Mouse (Mus musculus) heart, embryonic 11.5 days (tissue): ENCODE measurements around the gene 1500009L16Rik. TPM values are rescaled to one million over a fixed set of nuclear protein-coding genes. Genes with fewer than 3 reads are reported as not detected.

Source experiments
- ATAC-seq: fragments of 200-750 bp; cut with Nextera tagmentation; replicated peaks from 2 replicates; pipeline ENCODE4 v1.8.0; 2017; ENCODE audit warnings: moderate library complexity; ENCODE audit not compliant: insufficient number of reproducible peaks, low FRiP score, low TSS enrichment
- H3K27ac ChIP-seq: fragments of 300-500 bp; sonication (generic); 2 replicates; pipeline ENCODE4 v1.5.1; 2014; ENCODE audit warnings: mild to moderate bottlenecking, low read depth, low read length
- H3K27me3 ChIP-seq: fragments of 300-500 bp; sonication (generic); 2 replicates; pipeline ENCODE4 v1.6.1; 2014; ENCODE audit warnings: mild to moderate bottlenecking, low read length, mixed read lengths; ENCODE audit not compliant: control insufficient read depth, insufficient read depth
- H3K36me3 ChIP-seq: fragments of 300-500 bp; sonication (generic); 2 replicates; pipeline ENCODE4 v1.6.1; 2014; ENCODE audit warnings: mild to moderate bottlenecking, low read length, moderate library complexity, mixed read lengths; ENCODE audit not compliant: control insufficient read depth, insufficient read depth
- H3K4me1 ChIP-seq: fragments of 300-500 bp; sonication (generic); 2 replicates; pipeline ENCODE4 v1.6.1; 2014; ENCODE audit warnings: low read length; ENCODE audit not compliant: control insufficient read depth, insufficient read depth
- H3K4me2 ChIP-seq: fragments of 300-500 bp; sonication (generic); 2 replicates; pipeline ENCODE4 v1.6.1; 2014; ENCODE audit warnings: mild to moderate bottlenecking, moderate library complexity
- H3K4me3 ChIP-seq: fragments of 300-500 bp; sonication (generic); 2 replicates; pipeline ENCODE4 v1.5.1; 2014; ENCODE audit warnings: low read depth, low read length
- H3K9ac ChIP-seq: fragments of 300-500 bp; sonication (generic); 2 replicates; pipeline ENCODE4 v1.6.1; 2014; ENCODE audit warnings: mild to moderate bottlenecking, low read depth, low read length, moderate library complexity
- H3K9me3 ChIP-seq: fragments of 300-500 bp; sonication (generic); replicated peaks from 2 replicates; pipeline ENCODE4 v1.6.1; 2016; ENCODE audit warnings: low read length; ENCODE audit not compliant: control insufficient read depth
- WGBS: fragments of 180-500 bp; shearing (Covaris S2); extraction: QIAGEN DNeasy Blood & Tissue Kit; methylation state at CpG from one replicate; pipeline ENCODE4 v1.1.7; 2014; ENCODE audit not compliant: insufficient replicate concordance; 5-methylcytosine and 5-hydroxymethylcytosine counted together
- polyA plus RNA-seq: library from polyadenylated mRNA; unstranded; fragments of >200 nt; fragmentation: Nextera tagmentation; extraction: Ambion mirVana; gene quantifications from 2 replicates; pipeline ENCODE4 v1.2.1, GENCODE M21; 2014

Gene 1500009L16Rik
- polyA plus RNA-seq, 1 experiment from 2014 or later = 20.2 TPM

GRCm38 (mm10) chr10:83776272-83776878 is 53.7 kb downstream of the 1500009L16Rik start:
- no peak overlapping the region for H3K9ac ChIP-seq
- 0 out of 2 replicates have a peak, but pooled peaks cover 3% of the 10 kb centered on the region for H3K9me3 ChIP-seq
- H3K36me3 ChIP-seq = no peaks in the 10 kb centered on the region
- WGBS = 38% methylated on average over 11 of the region's 11 CpGs
- H3K4me3 ChIP-seq = no peak overlapping the region
- no peaks in the 10 kb centered on the region for H3K27me3 ChIP-seq
- ATAC-seq = no peak
- H3K4me1 ChIP-seq = no peaks in the 10 kb centered on the region
- no peak overlapping the region for H3K4me2 ChIP-seq
- H3K27ac ChIP-seq = no peak overlapping the region

GRCm38 (mm10) chr10:83777253-83777652 is 54.6 kb downstream of the 1500009L16Rik start:
- 82% methylated on average over 9 of the region's 9 CpGs for WGBS
- H3K27me3 ChIP-seq = no peaks in the 10 kb centered on the region
- H3K27ac ChIP-seq = no peak overlapping the region
- H3K4me2 ChIP-seq = no peak overlapping the region
- 0 out of 2 replicates have a peak, but pooled peaks cover 3% of the 10 kb centered on the region for H3K9me3 ChIP-seq
- no peak for ATAC-seq
- H3K4me3 ChIP-seq = no peak overlapping the region
- H3K4me1 ChIP-seq = no peaks in the 10 kb centered on the region
- no peak overlapping the region for H3K9ac ChIP-seq
- H3K36me3 ChIP-seq = no peaks in the 10 kb centered on the region

GRCm38 (mm10) chr10:83781854-83782253 is 59.2 kb downstream of the 1500009L16Rik start:
- H3K9me3 ChIP-seq = 0 out of 2 replicates have a peak, but pooled peaks cover 3% of the 10 kb centered on the region
- H3K9ac ChIP-seq = no peak overlapping the region
- H3K27me3 ChIP-seq = no peaks in the 10 kb centered on the region
- H3K27ac ChIP-seq = no peak overlapping the region
- no peaks in the 10 kb centered on the region for H3K4me1 ChIP-seq
- H3K4me3 ChIP-seq = no peak overlapping the region
- no peaks in the 10 kb centered on the region for H3K36me3 ChIP-seq
- no peak overlapping the region for H3K4me2 ChIP-seq
- 78% methylated on average over 4 of the region's 4 CpGs for WGBS
- ATAC-seq = no peak

DNA sequence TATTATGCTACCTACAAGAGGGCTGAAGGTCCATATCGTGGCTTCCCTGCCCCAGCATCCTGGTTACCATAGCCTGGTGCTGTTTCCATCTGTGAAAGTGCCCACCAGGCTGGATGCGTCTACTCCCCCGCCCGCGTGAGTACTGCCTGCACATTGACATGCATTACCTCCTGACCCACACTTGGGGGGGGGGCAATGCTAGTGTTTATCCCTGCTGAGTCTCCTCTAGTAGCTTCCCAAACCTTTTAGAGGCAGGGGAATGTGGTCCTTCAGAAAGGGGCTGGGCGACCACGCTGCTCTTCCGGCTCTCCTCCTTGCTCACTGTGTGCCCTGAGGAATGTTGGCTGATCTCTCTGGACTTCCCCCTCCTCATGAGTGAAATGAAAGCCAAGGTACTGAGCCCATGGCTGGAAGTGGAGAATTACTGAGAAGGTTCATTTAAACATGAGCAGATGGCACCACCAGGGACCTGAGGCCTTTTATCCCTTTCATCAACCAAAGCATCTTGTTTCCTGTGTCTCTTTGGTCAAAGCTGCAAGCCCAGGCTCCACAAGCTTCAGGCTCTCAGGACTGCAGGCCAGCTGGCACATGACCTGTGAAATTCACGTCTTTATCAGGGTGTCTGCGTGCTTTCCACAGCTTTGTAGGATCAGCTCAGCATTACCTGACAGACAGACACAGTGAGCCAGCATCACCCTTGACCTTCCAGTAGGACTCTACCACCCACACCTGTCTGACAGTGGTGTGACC is 59.9 kb downstream of the 1500009L16Rik start:
- Histone ChIP-seq H3K27me3 (no peaks in the 10 kb centered on the region), H3K9me3 (0 out of 2 replicates have a peak, but pooled peaks cover 3% of the 10 kb centered on the region), H3K4me2 (no peak overlapping the region), H3K4me3 (no peak overlapping the region), H3K36me3 (no peaks in the 10 kb centered on the region), H3K4me1 (no peaks in the 10 kb centered on the region), H3K9ac (no peak overlapping the region), H3K27ac (no peak overlapping the region)
- 81% methylated on average over 10 of the region's 10 CpGs for WGBS
- no peak for ATAC-seq

DNA sequence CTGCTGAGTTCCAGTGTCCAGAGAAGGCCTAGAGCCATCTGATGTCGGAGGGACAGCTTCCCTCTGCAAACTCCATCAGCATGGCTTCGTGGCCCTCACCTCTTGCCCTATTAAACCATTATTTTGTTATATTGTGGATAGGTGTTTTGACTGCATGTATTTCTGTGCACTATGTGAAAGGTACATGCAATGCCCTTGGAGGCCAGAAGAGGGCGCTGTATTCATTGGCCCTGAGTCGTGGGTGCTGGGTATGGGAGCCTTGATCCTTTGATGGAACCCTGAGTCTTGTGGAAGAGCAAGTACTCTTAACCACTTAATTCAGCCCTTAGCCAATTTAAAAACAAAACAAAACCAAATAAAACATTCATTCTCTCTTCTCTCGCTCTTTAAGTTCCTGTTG is 62.3 kb downstream of the 1500009L16Rik start:
- no peaks in the 10 kb centered on the region for H3K27me3 ChIP-seq
- WGBS = 35% methylated on average over 5 of the region's 5 CpGs
- no peak overlapping the region for H3K4me2 ChIP-seq
- no peaks in the 10 kb centered on the region for H3K9me3 ChIP-seq
- H3K4me1 ChIP-seq = no peaks in the 10 kb centered on the region
- H3K9ac ChIP-seq = no peak overlapping the region
- H3K36me3 ChIP-seq = no peaks in the 10 kb centered on the region
- no peak overlapping the region for H3K27ac ChIP-seq
- H3K4me3 ChIP-seq = no peak overlapping the region
- ATAC-seq = no peak

DNA sequence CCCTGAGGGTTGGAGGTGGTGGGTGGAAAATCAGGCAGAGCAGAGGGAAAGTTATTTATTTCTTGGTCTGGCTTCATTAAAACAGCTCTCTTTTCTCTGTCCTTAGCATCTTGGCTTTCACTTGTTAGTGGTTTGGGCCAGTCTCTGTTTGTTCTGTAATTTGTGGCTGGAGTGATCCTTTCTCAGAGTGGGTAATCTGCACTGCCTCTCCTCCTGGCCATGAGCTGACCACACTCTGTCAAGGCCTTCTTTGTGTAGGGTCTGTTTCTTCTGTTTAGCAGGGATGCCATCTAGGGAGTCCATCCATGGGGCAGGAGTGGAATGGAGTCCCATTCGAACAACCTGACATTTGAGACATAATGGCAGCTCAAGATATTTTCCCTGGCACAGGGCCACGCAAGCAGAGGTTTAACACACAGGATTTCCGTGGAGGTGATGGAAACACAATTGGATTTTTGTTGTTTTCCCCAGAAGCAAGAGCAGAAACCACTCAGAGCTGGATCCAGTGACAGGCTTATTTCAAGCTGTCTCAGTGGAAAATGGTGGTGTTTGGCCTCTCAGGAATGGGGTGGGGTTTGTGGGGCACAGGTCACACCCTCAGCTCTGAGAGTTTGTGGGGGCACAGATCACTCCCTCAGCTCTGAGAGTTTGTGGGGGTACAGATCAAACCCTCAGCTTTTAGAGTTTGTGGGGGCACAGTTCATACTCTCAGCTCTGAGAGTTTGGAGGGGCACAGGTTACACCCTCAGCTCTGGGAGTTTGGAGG is 63.1 kb downstream of the 1500009L16Rik start:
- Histone ChIP-seq H3K36me3 (no peaks in the 10 kb centered on the region), H3K4me1 (no peaks in the 10 kb centered on the region), H3K4me3 (no peak overlapping the region), H3K27ac (peak overlapping the region; percentile 64), H3K9me3 (no peaks in the 10 kb centered on the region), H3K27me3 (no peaks in the 10 kb centered on the region), H3K4me2 (no peak overlapping the region), H3K9ac (no peak overlapping the region)
- 53% methylated on average over 3 of the region's 3 CpGs for WGBS
- ATAC-seq = no peak

GRCm38 (mm10) chr10:83795088-83795487 is 72.4 kb downstream of the 1500009L16Rik start:
- Histone ChIP-seq H3K4me3 (no peak overlapping the region), H3K4me2 (no peak overlapping the region), H3K9me3 (no peaks in the 10 kb centered on the region), H3K27ac (no peak overlapping the region), H3K27me3 (no peaks in the 10 kb centered on the region), H3K36me3 (no peaks in the 10 kb centered on the region), H3K4me1 (no peaks in the 10 kb centered on the region), H3K9ac (no peak overlapping the region)
- ATAC-seq = no peak

DNA sequence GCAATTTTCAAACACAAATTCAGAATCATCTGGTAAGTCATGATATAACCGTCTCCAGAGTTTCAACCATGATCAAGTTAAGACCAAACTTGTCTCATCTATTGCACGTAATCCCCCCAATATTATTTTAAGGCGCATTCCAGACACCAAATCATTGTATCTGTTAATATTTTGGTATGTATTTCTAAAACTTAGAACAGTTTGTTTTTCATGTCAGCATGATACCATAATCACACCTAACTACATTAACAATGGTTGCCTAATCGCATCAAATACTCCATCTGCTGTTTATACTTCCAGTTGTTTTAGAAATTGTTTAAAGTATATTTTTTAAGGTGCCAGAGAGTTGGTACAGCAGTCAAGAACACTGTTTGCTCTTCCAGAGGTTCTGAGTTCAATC is 72.8 kb downstream of the 1500009L16Rik start:
- ATAC-seq = no peak
- H3K9me3 ChIP-seq = no peaks in the 10 kb centered on the region
- no peaks in the 10 kb centered on the region for H3K27me3 ChIP-seq
- no peaks in the 10 kb centered on the region for H3K36me3 ChIP-seq
- no peaks in the 10 kb centered on the region for H3K4me1 ChIP-seq
- H3K4me2 ChIP-seq = no peak overlapping the region
- H3K4me3 ChIP-seq = no peak overlapping the region
- H3K27ac ChIP-seq = no peak overlapping the region
- H3K9ac ChIP-seq = no peak overlapping the region
- 81% methylated on average over 4 of the region's 4 CpGs for WGBS
